Mouse (Mus musculus): ENCODE results near the gene Zfp207. TPM values are rescaled to one million over a fixed set of nuclear protein-coding genes. Genes with fewer than 3 reads are reported as not detected.
"Not testable (repeated sequence)": the region's sequence is repeated elsewhere in the genome, so short reads cannot be mapped to it uniquely, and the experiment has no call there.

Gene Zfp207
- polyA plus RNA-seq, 1 experiment from 2014 or later = 223 TPM

- ATAC-seq (replicated peaks; ENCODE audit: low FRiP score, low TSS enrichment, low read depth) = no peak
- H3K4me2 ChIP-seq (ENCODE audit: low read length) = no peak overlapping the region
Observed at GRCm38 (mm10) chr11:80420202-80420984, 37.3 kb downstream of the Zfp207 start.

GRCm38 (mm10) chr11:80421421-80422047, 38.5 kb downstream of the Zfp207 start:
- no peak for DNase-seq (ENCODE audit: low spot score)
- no peak overlapping the region for H3K4me2 ChIP-seq (ENCODE audit: low read length)
- H3K9ac ChIP-seq (ENCODE audit: low read length) = no peak overlapping the region
- H3K27me3 ChIP-seq (replicated peaks; ENCODE audit: control insufficient read depth, insufficient read depth, low read length) = no peaks in the 10 kb centered on the region
- ATAC-seq (replicated peaks; ENCODE audit: low FRiP score, low TSS enrichment, low read depth) = no peak
- H3K4me3 ChIP-seq (ENCODE audit: low read depth, low read length) = no peak overlapping the region
- no peaks in the 10 kb centered on the region for H3K9me3 ChIP-seq (ENCODE audit: control insufficient read depth, low read length)
- 80% methylated on average over 7 of the region's 7 CpGs for WGBS
- no peaks in the 10 kb centered on the region for H3K36me3 ChIP-seq (ENCODE audit: control insufficient read depth, insufficient read depth, low read length)
- no peaks in the 10 kb centered on the region for H3K4me1 ChIP-seq (replicated peaks; ENCODE audit: control insufficient read depth, insufficient read depth, low read length)
- no peak overlapping the region for H3K27ac ChIP-seq (ENCODE audit: low read depth)

More at GRCm38 (mm10) chr11:80420202-80420984, 37.3 kb downstream of the Zfp207 start:
- Histone ChIP-seq H3K9ac (ENCODE audit: low read length) (no peak overlapping the region), H3K27me3 (replicated peaks; ENCODE audit: control insufficient read depth, insufficient read depth, low read length) (no peaks in the 10 kb centered on the region), H3K36me3 (ENCODE audit: control insufficient read depth, insufficient read depth, low read length) (no peaks in the 10 kb centered on the region), H3K4me3 (ENCODE audit: low read depth, low read length) (no peak overlapping the region), H3K9me3 (ENCODE audit: control insufficient read depth, low read length) (no peaks in the 10 kb centered on the region), H3K4me1 (replicated peaks; ENCODE audit: control insufficient read depth, insufficient read depth, low read length) (no peaks in the 10 kb centered on the region), H3K27ac (ENCODE audit: low read depth) (no peak overlapping the region)
- DNase-seq (ENCODE audit: low spot score) = no peak
- WGBS = 55% methylated on average over 2 of the region's 2 CpGs

- Histone ChIP-seq H3K9ac (ENCODE audit: low read length) (no peak overlapping the region), H3K4me1 (replicated peaks; ENCODE audit: control insufficient read depth, insufficient read depth, low read length) (peaks cover 2% of the 10 kb centered on the region), H3K36me3 (ENCODE audit: control insufficient read depth, insufficient read depth, low read length) (no peaks in the 10 kb centered on the region), H3K27me3 (replicated peaks; ENCODE audit: control insufficient read depth, insufficient read depth, low read length) (no peaks in the 10 kb centered on the region), H3K27ac (ENCODE audit: low read depth) (no peak overlapping the region), H3K4me3 (ENCODE audit: low read depth, low read length) (no peak overlapping the region), H3K9me3 (ENCODE audit: control insufficient read depth, low read length) (no peaks in the 10 kb centered on the region), H3K4me2 (ENCODE audit: low read length) (no peak overlapping the region)
- DNase-seq (ENCODE audit: low spot score) (no peak), ATAC-seq (replicated peaks; ENCODE audit: low FRiP score, low TSS enrichment, low read depth) (no peak)
- 90% methylated on average over 2 of the region's 2 CpGs for WGBS
Observed at GRCm38 (mm10) chr11:80424691-80425090, 41.6 kb downstream of the Zfp207 start.

- no peak overlapping the region for H3K9ac ChIP-seq (ENCODE audit: low read length)
- no peaks in the 10 kb centered on the region for H3K27me3 ChIP-seq (replicated peaks; ENCODE audit: control insufficient read depth, insufficient read depth, low read length)
- no peak overlapping the region for H3K4me2 ChIP-seq (ENCODE audit: low read length)
- H3K4me3 ChIP-seq (ENCODE audit: low read depth, low read length) = no peak overlapping the region
- H3K4me1 ChIP-seq (replicated peaks; ENCODE audit: control insufficient read depth, insufficient read depth, low read length) = peaks cover 5% of the 10 kb centered on the region
- WGBS = 66% methylated on average over 5 of the region's 5 CpGs
- no peak for DNase-seq (ENCODE audit: low spot score)
- no peaks in the 10 kb centered on the region for H3K9me3 ChIP-seq (ENCODE audit: control insufficient read depth, low read length)
- H3K36me3 ChIP-seq (ENCODE audit: control insufficient read depth, insufficient read depth, low read length) = no peaks in the 10 kb centered on the region
- no peak overlapping the region for H3K27ac ChIP-seq (ENCODE audit: low read depth)
- ATAC-seq (replicated peaks; ENCODE audit: low FRiP score, low TSS enrichment, low read depth) = no peak
Observed at GRCm38 (mm10) chr11:80425247-80425778, 42.2 kb downstream of the Zfp207 start.

GRCm38 (mm10) chr11:80426029-80426813, 43.1 kb downstream of the Zfp207 start:
- not testable (repeated sequence) for H3K27ac ChIP-seq (ENCODE audit: low read depth); H3K36me3 ChIP-seq (ENCODE audit: control insufficient read depth, insufficient read depth, low read length); H3K4me3 ChIP-seq (ENCODE audit: low read depth, low read length); DNase-seq (ENCODE audit: low spot score); ATAC-seq (replicated peaks; ENCODE audit: low FRiP score, low TSS enrichment, low read depth); H3K9me3 ChIP-seq (ENCODE audit: control insufficient read depth, low read length); H3K9ac ChIP-seq (ENCODE audit: low read length); H3K4me1 ChIP-seq (replicated peaks; ENCODE audit: control insufficient read depth, insufficient read depth, low read length); H3K4me2 ChIP-seq (ENCODE audit: low read length); H3K27me3 ChIP-seq (replicated peaks; ENCODE audit: control insufficient read depth, insufficient read depth, low read length)
- WGBS = 82% methylated on average over 16 of the region's 16 CpGs

GRCm38 (mm10) chr11:80428381-80429008, 45.4 kb downstream of the Zfp207 start, which contains the start of gene Psmd11:
Psmd11 (plus strand) TSS chr11:80428615.
- Histone ChIP-seq H3K27me3 (replicated peaks; ENCODE audit: control insufficient read depth, insufficient read depth, low read length) (no peaks in the 10 kb centered on the region), H3K4me3 (ENCODE audit: low read depth, low read length) (peak within 1 kb of the TSS; percentile 96), H3K9me3 (ENCODE audit: control insufficient read depth, low read length) (no peaks in the 10 kb centered on the region), H3K36me3 (ENCODE audit: control insufficient read depth, insufficient read depth, low read length) (peaks cover 17% of the 10 kb centered on the region), H3K4me1 (replicated peaks; ENCODE audit: control insufficient read depth, insufficient read depth, low read length) (peaks cover 5% of the 10 kb centered on the region), H3K27ac (ENCODE audit: low read depth) (peak within 1 kb of the TSS; percentile 80; the same call in 1 of the 2 replicates), H3K9ac (ENCODE audit: low read length) (peak within 1 kb of the TSS; percentile 91), H3K4me2 (ENCODE audit: low read length) (peak within 1 kb of the TSS; percentile 74)
- WGBS = under 1% methylated on average over 54 of the region's 58 CpGs
- peak; percentile 92 for DNase-seq (ENCODE audit: low spot score)
- ATAC-seq (replicated peaks; ENCODE audit: low FRiP score, low TSS enrichment, low read depth) = peak; percentile 93

- H3K4me3 ChIP-seq (ENCODE audit: low read depth, low read length) = peak overlapping the region; percentile 96
- H3K4me1 ChIP-seq (replicated peaks; ENCODE audit: control insufficient read depth, insufficient read depth, low read length) = peaks cover 5% of the 10 kb centered on the region
- H3K27me3 ChIP-seq (replicated peaks; ENCODE audit: control insufficient read depth, insufficient read depth, low read length) = no peaks in the 10 kb centered on the region
- 0% methylated on average over 37 of the region's 37 CpGs for WGBS
- ATAC-seq (replicated peaks; ENCODE audit: low FRiP score, low TSS enrichment, low read depth) (peak; percentile 74), DNase-seq (ENCODE audit: low spot score) (no peak)
- no peaks in the 10 kb centered on the region for H3K9me3 ChIP-seq (ENCODE audit: control insufficient read depth, low read length)
- H3K36me3 ChIP-seq (ENCODE audit: control insufficient read depth, insufficient read depth, low read length) = peaks cover 21% of the 10 kb centered on the region
- H3K27ac ChIP-seq (ENCODE audit: low read depth) = peak overlapping the region; percentile 80; the same call in 1 of the 2 replicates
- H3K9ac ChIP-seq (ENCODE audit: low read length) = peak overlapping the region; percentile 91
- H3K4me2 ChIP-seq (ENCODE audit: low read length) = peak overlapping the region; percentile 74
Observed at GRCm38 (mm10) chr11:80429009-80429475, 46.0 kb downstream of the Zfp207 start.

All from intestine, embryonic 14.5 days (tissue).